Mouse (Mus musculus): Measurements from ENCODE around the gene Nol9. TPM values are rescaled to one million over a fixed set of nuclear protein-coding genes. Genes with fewer than 3 reads are reported as not detected.

The Nol9 gene
- total and polyA plus RNA-seq, 2 experiments from 2014 or later: 20.1 to 31.8 TPM

GRCm38 (mm10) chr4:152041924-152042641 lies 3.0 kb downstream of the Nol9 start:
- H3K36me3 ChIP-seq (ENCODE audit: insufficient read depth): peaks cover 53% of the 10 kb centered on the region
- no peak overlapping the region for H3K9ac ChIP-seq
- H3K4me1 ChIP-seq (ENCODE audit: insufficient read depth): peaks cover 11% of the 10 kb centered on the region; the same call in 1 of the 2 replicates
- WGBS: 94% methylated on average over 22 of the region's 22 CpGs
- no peak overlapping the region for H3K4me3 ChIP-seq (ENCODE audit: low read depth, low read length)
- no peak overlapping the region for H3K4me2 ChIP-seq (ENCODE audit: low read depth)
- no peaks in the 10 kb centered on the region for H3K9me3 ChIP-seq (ENCODE audit: low read length)
- no peak for TF ChIP-seq CTCF (IDR thresholded peaks at IDR 0.05; ENCODE audit: low read depth)
- DNase-seq (no peak), ATAC-seq (no peak)
- no peak overlapping the region for H3K27ac ChIP-seq (ENCODE audit: low read depth, low read length)
- no peaks in the 10 kb centered on the region for H3K27me3 ChIP-seq (ENCODE audit: insufficient read depth, low read length)

GRCm38 (mm10) chr4:152043171-152043570 lies 4.0 kb downstream of the Nol9 start:
- ATAC-seq: no peak
- H3K27ac ChIP-seq (ENCODE audit: low read depth, low read length): no peak overlapping the region
- H3K4me1 ChIP-seq (ENCODE audit: insufficient read depth): peaks cover 11% of the 10 kb centered on the region; the same call in 1 of the 2 replicates
- peaks cover 64% of the 10 kb centered on the region for H3K36me3 ChIP-seq (ENCODE audit: insufficient read depth)
- H3K4me2 ChIP-seq (ENCODE audit: low read depth): no peak overlapping the region
- no peaks in the 10 kb centered on the region for H3K27me3 ChIP-seq (ENCODE audit: insufficient read depth, low read length)
- no peak for DNase-seq
- H3K9me3 ChIP-seq (ENCODE audit: low read length): no peaks in the 10 kb centered on the region
- 85% methylated on average over 3 of the region's 3 CpGs for WGBS
- no peak overlapping the region for H3K4me3 ChIP-seq (ENCODE audit: low read depth, low read length)
- H3K9ac ChIP-seq: no peak overlapping the region
- no peak for TF ChIP-seq CTCF (IDR thresholded peaks at IDR 0.05; ENCODE audit: low read depth)

DNA sequence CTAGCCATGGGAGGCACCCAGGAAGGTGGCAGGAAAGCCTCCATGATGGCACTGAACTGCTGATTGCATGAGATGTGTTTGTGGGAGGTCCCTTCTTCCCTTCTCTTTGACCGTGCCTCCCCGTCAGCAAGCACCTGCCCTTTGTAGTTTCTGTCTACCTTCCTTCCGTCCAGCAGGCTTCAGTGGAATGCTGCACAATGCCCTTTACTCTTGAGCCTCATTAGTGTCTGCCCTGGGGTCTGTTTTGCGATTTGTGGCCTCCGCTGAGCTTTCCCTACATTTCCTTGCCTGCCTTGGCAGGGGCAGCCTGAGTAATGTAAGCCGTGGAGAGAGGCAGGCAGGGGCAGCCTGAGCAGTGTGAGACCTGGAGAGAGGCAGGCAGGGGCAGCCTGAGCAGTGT lies 5.5 kb downstream of the Nol9 start:
- Histone ChIP-seq H3K27ac (ENCODE audit: low read depth, low read length) (no peak overlapping the region), H3K9ac (no peak overlapping the region), H3K9me3 (ENCODE audit: low read length) (no peaks in the 10 kb centered on the region), H3K36me3 (ENCODE audit: insufficient read depth) (peaks cover 75% of the 10 kb centered on the region), H3K4me2 (ENCODE audit: low read depth) (no peak overlapping the region), H3K4me3 (ENCODE audit: low read depth, low read length) (no peak overlapping the region), H3K4me1 (ENCODE audit: insufficient read depth) (peaks cover 8% of the 10 kb centered on the region; the same call in 1 of the 2 replicates), H3K27me3 (ENCODE audit: insufficient read depth, low read length) (no peaks in the 10 kb centered on the region)
- no peak for DNase-seq
- 69% methylated on average over 6 of the region's 6 CpGs for WGBS
- ATAC-seq: no peak
- no peak for TF ChIP-seq CTCF (IDR thresholded peaks at IDR 0.05; ENCODE audit: low read depth)

DNA sequence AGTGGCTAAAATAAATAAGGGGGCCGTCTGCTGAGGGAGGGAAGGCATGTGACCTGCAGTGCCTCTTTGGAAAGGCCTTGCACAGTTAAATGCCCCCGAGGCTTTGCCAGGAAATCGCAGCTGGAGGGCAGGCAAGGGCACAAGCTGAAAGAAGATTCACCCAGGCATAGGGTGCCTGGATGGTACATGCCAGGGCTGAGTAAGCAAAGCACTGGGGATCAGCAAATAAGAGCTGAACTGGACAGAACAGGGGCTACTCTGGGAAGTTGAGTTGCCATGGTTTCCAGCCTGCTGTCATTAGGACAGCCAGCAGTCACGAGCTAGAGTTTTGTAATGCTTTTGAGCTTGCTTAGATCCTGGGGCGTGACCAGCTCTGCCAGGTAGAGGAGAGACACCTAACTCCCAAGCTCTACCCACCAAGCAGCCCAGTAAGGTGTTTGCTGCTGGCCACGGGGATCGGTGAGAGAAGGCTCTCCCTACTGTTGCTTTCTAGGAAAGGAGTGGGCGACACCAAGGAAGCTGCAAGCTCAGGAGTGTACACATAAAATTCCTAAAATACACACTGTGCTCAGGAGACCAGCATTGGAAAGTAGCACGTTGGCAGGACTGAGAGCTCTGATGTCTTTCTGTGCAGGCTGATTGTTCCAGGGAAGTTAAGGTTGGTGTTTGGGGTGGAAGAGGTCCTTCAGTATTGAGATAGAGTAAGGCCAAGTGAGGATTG lies 23.4 kb downstream of the Nol9 start:
- no peaks in the 10 kb centered on the region for H3K9me3 ChIP-seq (ENCODE audit: low read length)
- no peak overlapping the region for H3K9ac ChIP-seq
- DNase-seq: no peak
- no peak overlapping the region for H3K27ac ChIP-seq (ENCODE audit: low read depth, low read length)
- no peaks in the 10 kb centered on the region for H3K27me3 ChIP-seq (ENCODE audit: insufficient read depth, low read length)
- H3K4me1 ChIP-seq (ENCODE audit: insufficient read depth): no peaks in the 10 kb centered on the region
- ATAC-seq: 0 out of 2 replicates have a peak, but pooled peaks have one; percentile 18
- no peak overlapping the region for H3K4me2 ChIP-seq (ENCODE audit: low read depth)
- 79% methylated on average over 9 of the region's 9 CpGs for WGBS
- peaks cover 29% of the 10 kb centered on the region for H3K36me3 ChIP-seq (ENCODE audit: insufficient read depth)
- no peak overlapping the region for H3K4me3 ChIP-seq (ENCODE audit: low read depth, low read length)
- TF ChIP-seq CTCF (IDR thresholded peaks at IDR 0.05; ENCODE audit: low read depth): no peak

- Histone ChIP-seq H3K27ac (ENCODE audit: low read depth, low read length) (no peak overlapping the region), H3K4me3 (ENCODE audit: low read depth, low read length) (no peak overlapping the region), H3K9me3 (ENCODE audit: low read length) (no peaks in the 10 kb centered on the region), H3K27me3 (ENCODE audit: insufficient read depth, low read length) (no peaks in the 10 kb centered on the region), H3K4me1 (ENCODE audit: insufficient read depth) (no peaks in the 10 kb centered on the region), H3K36me3 (ENCODE audit: insufficient read depth) (no peaks in the 10 kb centered on the region), H3K4me2 (ENCODE audit: low read depth) (no peak overlapping the region), H3K9ac (no peak overlapping the region)
- DNase-seq: no peak
- no peak for ATAC-seq
- TF ChIP-seq CTCF (IDR thresholded peaks at IDR 0.05; ENCODE audit: low read depth): no peak
Measured at GRCm38 (mm10) chr4:152067280-152067679, 28.2 kb downstream of the Nol9 start.

- H3K27me3 ChIP-seq (ENCODE audit: insufficient read depth, low read length): no peaks in the 10 kb centered on the region
- TF ChIP-seq CTCF (IDR thresholded peaks at IDR 0.05; ENCODE audit: low read depth): no peak
Measured at GRCm38 (mm10) chr4:152068166-152068724, 29.1 kb downstream of the Nol9 start.

DNA sequence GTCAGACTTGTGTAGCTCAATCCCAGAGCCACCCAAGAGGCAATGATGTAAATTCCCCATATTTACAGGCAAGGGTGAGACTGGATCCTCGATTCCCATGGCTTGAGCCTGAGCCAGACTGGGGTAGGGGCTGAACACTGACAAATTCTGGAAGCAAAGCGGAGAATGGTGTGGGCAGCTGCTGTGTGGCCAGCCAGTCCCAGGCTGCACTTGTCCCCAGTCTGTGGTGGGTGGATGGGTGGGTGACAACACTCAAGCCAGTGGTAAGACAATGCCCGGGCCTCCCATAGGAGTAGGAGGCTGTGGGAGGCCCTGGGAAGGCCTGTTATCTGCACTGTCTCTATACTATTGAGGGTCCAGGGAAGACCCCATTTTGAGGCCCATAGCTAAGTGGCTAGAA lies 30.1 kb downstream of the Nol9 start:
- DNase-seq (no peak), ATAC-seq (no peak)
- Histone ChIP-seq H3K36me3 (ENCODE audit: insufficient read depth) (no peaks in the 10 kb centered on the region), H3K9ac (no peak overlapping the region), H3K4me3 (ENCODE audit: low read depth, low read length) (no peak overlapping the region), H3K27ac (ENCODE audit: low read depth, low read length) (no peak overlapping the region), H3K4me1 (ENCODE audit: insufficient read depth) (no peaks in the 10 kb centered on the region), H3K4me2 (ENCODE audit: low read depth) (no peak overlapping the region), H3K27me3 (ENCODE audit: insufficient read depth, low read length) (no peaks in the 10 kb centered on the region), H3K9me3 (ENCODE audit: low read length) (no peaks in the 10 kb centered on the region)
- 81% methylated on average over 3 of the region's 3 CpGs for WGBS
- TF ChIP-seq CTCF (IDR thresholded peaks at IDR 0.05; ENCODE audit: low read depth): no peak

More at GRCm38 (mm10) chr4:152068166-152068724, 29.1 kb downstream of the Nol9 start:
- no peak overlapping the region for H3K4me2 ChIP-seq (ENCODE audit: low read depth)
- no peaks in the 10 kb centered on the region for H3K36me3 ChIP-seq (ENCODE audit: insufficient read depth)
- no peak overlapping the region for H3K9ac ChIP-seq
- H3K4me1 ChIP-seq (ENCODE audit: insufficient read depth): no peaks in the 10 kb centered on the region
- no peak overlapping the region for H3K4me3 ChIP-seq (ENCODE audit: low read depth, low read length)
- WGBS: 79% methylated on average over 6 of the region's 6 CpGs
- ATAC-seq (no peak), DNase-seq (no peak)
- H3K27ac ChIP-seq (ENCODE audit: low read depth, low read length): no peak overlapping the region
- no peaks in the 10 kb centered on the region for H3K9me3 ChIP-seq (ENCODE audit: low read length)
